Mouse (Mus musculus): ENCODE results near the gene Alx1. TPM values are rescaled to one million over a fixed set of nuclear protein-coding genes. Genes with fewer than 3 reads are reported as not detected.

Gene Alx1
- polyA plus RNA-seq, 1 experiment from 2014 or later, result 1.5 TPM

Other genes with a start within 250 kb of the Alx1 start
- gene Lrriq1, start 206.1 kb upstream of the Alx1 start, polyA plus RNA-seq (2014; fragmentation: Nextera tagmentation; extraction: Ambion mirVana), result 2.5 and 2.8 TPM in 2 replicates